Mouse (Mus musculus) right cerebral cortex, adult 18-20 months (tissue): ENCODE results near the gene Olfr1129.
"Not testable (repeated sequence)": the region's sequence is repeated elsewhere in the genome, so short reads cannot be mapped to it uniquely, and the experiment has no call there.

ENCODE experiments used
- DNase-seq: peaks from one replicate; pipeline ENCODE4 v3.0.0; 2022; ENCODE audit warnings: mixed read lengths

Olfr1129 gene

GRCm38 (mm10) chr2:87573602-87574001, at the start of gene Olfr1129:
Gene Olfr1129, plus strand, starts transcription at chr2:87573902.
- not testable (repeated sequence) for DNase-seq

GRCm38 (mm10) chr2:87525899-87526616, 47.6 kb upstream of the Olfr1129 start:
- DNase-seq, result peak; percentile 6

GRCm38 (mm10) chr2:87531496-87531895, 42.2 kb upstream of the Olfr1129 start, which contains the start of gene Olfr153:
Gene Olfr153, plus strand, starts transcription at chr2:87531796.
- no peak for DNase-seq

- no peak for DNase-seq
Measured at GRCm38 (mm10) chr2:87534826-87535225, 38.9 kb upstream of the Olfr1129 start.

GRCm38 (mm10) chr2:87545442-87545841, 28.3 kb upstream of the Olfr1129 start, which contains the start of gene Olfr1128:
Gene Olfr1128, minus strand, starts transcription at chr2:87545542.
- no peak for DNase-seq

- not testable (repeated sequence) for DNase-seq
Measured at GRCm38 (mm10) chr2:87605912-87606311, 32.2 kb downstream of the Olfr1129 start, which contains the start of gene Olfr1130. Gene Olfr1130, plus strand, starts transcription at chr2:87606212.

- DNase-seq, result no peak
Measured at GRCm38 (mm10) chr2:87626804-87627203, 53.1 kb downstream of the Olfr1129 start, which contains the start of gene Olfr1131. Gene Olfr1131, plus strand, starts transcription at chr2:87627104.
